Mouse (Mus musculus): Measurements from ENCODE around the gene Armc12.

Armc12 gene

DNA sequence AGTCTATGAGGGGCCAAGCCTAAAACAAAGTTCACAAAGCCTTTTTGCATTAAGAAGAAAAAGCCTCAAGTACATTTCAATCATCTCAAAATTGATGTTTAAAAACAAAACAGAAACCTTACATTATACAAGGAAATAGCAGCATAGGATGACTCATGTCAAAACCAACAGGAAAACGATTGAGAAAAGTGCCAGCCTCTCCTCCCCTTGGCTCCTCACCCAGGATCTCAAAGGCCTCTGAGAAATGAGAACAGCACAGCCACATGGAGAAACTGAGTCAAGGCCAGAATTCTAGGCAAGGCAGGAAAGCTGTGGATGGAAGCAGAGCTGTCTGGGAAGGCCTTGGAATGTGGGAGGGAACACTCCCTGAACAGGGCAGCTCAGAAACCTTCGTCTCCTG is 58.0 kb downstream of the Armc12 start:
- no peak for DNase-seq (ENCODE audit: low spot score)
